Mouse (Mus musculus) neural tube, embryonic 11.5 days (tissue): Measurements from ENCODE around the gene Scaf11. TPM values are rescaled to one million over a fixed set of nuclear protein-coding genes. Genes with fewer than 3 reads are reported as not detected.
"Not testable (repeated sequence)": the region's sequence is repeated elsewhere in the genome, so short reads cannot be mapped to it uniquely, and the experiment has no call there.

Experiments
- ATAC-seq: fragments of 200-750 bp; cut with Nextera tagmentation; 2 replicates; pipeline ENCODE4 v1.8.0; 2017; ENCODE audit warnings: moderate number of reproducible peaks, mild to moderate bottlenecking, moderate TSS enrichment, moderate library complexity; ENCODE audit not compliant: insufficient read depth, low FRiP score, low TSS enrichment
- DNase-seq: peaks from one replicate; pipeline ENCODE4 v3.0.0-alpha.2; 2015; ENCODE audit warnings: low spot score
- H3K27ac ChIP-seq: fragments of 300-500 bp; sonication (generic); 2 replicates; pipeline ENCODE4 v1.5.1; 2014; ENCODE audit warnings: low read depth, mild to moderate bottlenecking, low read length
- H3K27me3 ChIP-seq: fragments of 300-500 bp; sonication (generic); 2 replicates; pipeline ENCODE4 v1.6.1; 2014; ENCODE audit warnings: mild to moderate bottlenecking, low read length, mixed read lengths; ENCODE audit not compliant: control insufficient read depth, insufficient read depth
- H3K36me3 ChIP-seq: fragments of 300-500 bp; sonication (generic); 2 replicates; pipeline ENCODE4 v1.6.1; 2014; ENCODE audit warnings: mild to moderate bottlenecking, low read length, moderate library complexity, mixed read lengths; ENCODE audit not compliant: control insufficient read depth, insufficient read depth
- H3K4me1 ChIP-seq: fragments of 300-500 bp; sonication (generic); 2 replicates; pipeline ENCODE4 v1.6.1; 2014; ENCODE audit warnings: low read length, mixed read lengths; ENCODE audit not compliant: control insufficient read depth, insufficient read depth
- H3K4me2 ChIP-seq: fragments of 300-500 bp; sonication (generic); 2 replicates; pipeline ENCODE4 v1.6.1; 2014; ENCODE audit warnings: low read depth, mild to moderate bottlenecking, moderate library complexity
- H3K4me3 ChIP-seq: fragments of 300-500 bp; sonication (generic); 2 replicates; pipeline ENCODE4 v1.5.1; 2014; ENCODE audit warnings: low read depth, low read length
- H3K9ac ChIP-seq: fragments of 300-500 bp; sonication (generic); 2 replicates; pipeline ENCODE4 v1.6.1; 2014; ENCODE audit warnings: mild to moderate bottlenecking, low read length
- H3K9me3 ChIP-seq: fragments of 300-500 bp; sonication (generic); 2 replicates; pipeline ENCODE4 v1.6.1; 2016; ENCODE audit warnings: low read length; ENCODE audit not compliant: control insufficient read depth
- WGBS: fragments of 180-500 bp; shearing (Covaris S2); extraction: QIAGEN DNeasy Blood & Tissue Kit; methylation state at CpG from one replicate; pipeline ENCODE4 v1.1.7; 2014; 5-methylcytosine and 5-hydroxymethylcytosine counted together
- polyA plus RNA-seq: library from polyadenylated mRNA; unstranded; fragments of >200 nt; fragmentation: Nextera tagmentation; extraction: Ambion mirVana; gene quantifications from 2 replicates; pipeline ENCODE4 v1.2.1, GENCODE M21; 2014

Gene Scaf11
- polyA plus RNA-seq = 96.8 and 99.7 TPM in 2 replicates

- Histone ChIP-seq H3K9ac (peak within 1 kb of the TSS; percentile 93), H3K27me3 (no peaks in the 10 kb centered on the region), H3K9me3 (no peaks in the 10 kb centered on the region), H3K4me3 (peak within 1 kb of the TSS; percentile 92), H3K4me2 (peak within 1 kb of the TSS; percentile 94), H3K36me3 (no peaks in the 10 kb centered on the region; the same call in 1 of the 2 replicates), H3K27ac (peak within 1 kb of the TSS; percentile 98), H3K4me1 (peaks cover 14% of the 10 kb centered on the region)
- WGBS = under 1% methylated on average over 47 of the region's 96 CpGs
- peak; percentile 94 for ATAC-seq
- peak; percentile 99 for DNase-seq
Measured at GRCm38 (mm10) chr15:96460730-96461540, at the start of gene Scaf11. Gene Scaf11, minus strand, starts transcription at chr15:96460843.

- Histone ChIP-seq H3K9ac (no peak overlapping the region), H3K4me2 (no peak overlapping the region), H3K27me3 (no peaks in the 10 kb centered on the region), H3K27ac (no peak overlapping the region), H3K4me3 (no peak overlapping the region), H3K36me3 (no peaks in the 10 kb centered on the region), H3K4me1 (no peaks in the 10 kb centered on the region), H3K9me3 (peaks cover 10% of the 10 kb centered on the region)
- 51% methylated on average over 18 of the region's 18 CpGs for WGBS
- DNase-seq = peak; percentile 59
- ATAC-seq = no peak
Measured at GRCm38 (mm10) chr15:96507097-96507840, 46.6 kb upstream of the Scaf11 start.

- Histone ChIP-seq H3K4me3 (no peak overlapping the region), H3K27me3 (no peaks in the 10 kb centered on the region), H3K9ac (no peak overlapping the region), H3K9me3 (peaks cover 2% of the 10 kb centered on the region; the same call in 1 of the 2 replicates), H3K4me2 (no peak overlapping the region), H3K27ac (no peak overlapping the region), H3K36me3 (no peaks in the 10 kb centered on the region), H3K4me1 (no peaks in the 10 kb centered on the region)
- DNase-seq = no peak
- WGBS = 94% methylated on average over 7 of the region's 7 CpGs
- no peak for ATAC-seq
Measured at GRCm38 (mm10) chr15:96497646-96498045, 37.0 kb upstream of the Scaf11 start.

DNA sequence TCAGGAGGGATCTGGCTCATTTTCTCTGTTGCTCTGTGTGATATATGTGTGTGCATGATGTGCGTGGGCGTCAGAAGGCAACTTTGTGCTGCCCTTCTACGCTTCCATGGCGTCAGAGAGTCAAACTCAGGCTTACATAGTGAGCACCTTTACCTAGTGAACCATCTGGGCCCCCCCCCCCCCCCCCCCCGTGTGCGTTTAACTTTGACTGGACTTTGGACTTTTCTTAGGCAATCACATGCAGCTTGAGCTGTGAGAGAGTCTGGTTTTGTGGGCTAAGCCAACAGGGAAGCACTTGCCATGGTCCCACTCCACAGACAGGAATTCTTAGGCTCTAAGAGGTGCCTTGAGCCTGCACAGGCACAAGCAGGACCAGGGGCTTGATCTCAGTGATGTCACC, 33.6 kb upstream of the Scaf11 start:
- H3K4me3 ChIP-seq = no peak overlapping the region
- WGBS = 94% methylated on average over 4 of the region's 6 CpGs
- ATAC-seq (no peak), DNase-seq (no peak)
- H3K27ac ChIP-seq = no peak overlapping the region
- H3K9me3 ChIP-seq = no peaks in the 10 kb centered on the region
- H3K9ac ChIP-seq = no peak overlapping the region
- H3K36me3 ChIP-seq = no peaks in the 10 kb centered on the region
- H3K4me1 ChIP-seq = peaks cover 3% of the 10 kb centered on the region; the same call in 1 of the 2 replicates
- no peaks in the 10 kb centered on the region for H3K27me3 ChIP-seq
- H3K4me2 ChIP-seq = no peak overlapping the region

DNA sequence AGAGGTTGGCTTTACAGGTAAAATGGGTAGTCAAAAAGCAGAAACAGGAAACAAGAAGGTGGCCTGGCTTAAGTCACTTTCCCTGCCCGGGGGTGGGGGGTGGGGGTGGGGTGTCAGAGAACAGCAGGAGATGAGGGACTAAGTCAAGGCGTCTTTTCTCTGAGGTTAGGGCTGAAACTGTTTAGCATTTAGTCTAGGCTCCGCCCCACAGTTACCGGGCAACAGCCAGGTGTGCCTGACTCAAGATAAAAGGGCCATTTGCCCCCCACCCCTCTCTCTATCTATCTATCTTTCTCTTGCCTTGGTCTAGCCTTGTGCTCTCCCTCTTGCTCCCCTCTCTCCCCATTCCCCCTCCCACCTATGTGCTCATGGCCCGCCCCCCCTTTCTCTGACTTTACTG, 32.9 kb upstream of the Scaf11 start:
- H3K36me3 ChIP-seq = no peaks in the 10 kb centered on the region
- WGBS = 74% methylated on average over 5 of the region's 5 CpGs
- H3K27ac ChIP-seq = no peak overlapping the region
- H3K4me1 ChIP-seq = peaks cover 3% of the 10 kb centered on the region; the same call in 1 of the 2 replicates
- DNase-seq (no peak), ATAC-seq (no peak)
- no peaks in the 10 kb centered on the region for H3K9me3 ChIP-seq
- no peaks in the 10 kb centered on the region for H3K27me3 ChIP-seq
- no peak overlapping the region for H3K4me3 ChIP-seq
- H3K9ac ChIP-seq = no peak overlapping the region
- H3K4me2 ChIP-seq = no peak overlapping the region

GRCm38 (mm10) chr15:96492919-96493318, 32.3 kb upstream of the Scaf11 start:
- WGBS = 94% methylated on average over 4 of the region's 4 CpGs
- H3K4me1 ChIP-seq, H3K4me3 ChIP-seq, DNase-seq, H3K9me3 ChIP-seq, H3K36me3 ChIP-seq, H3K4me2 ChIP-seq, H3K27ac ChIP-seq, H3K9ac ChIP-seq, ATAC-seq, H3K27me3 ChIP-seq: not testable (repeated sequence)

- H3K4me2 ChIP-seq = no peak overlapping the region
- peaks cover 3% of the 10 kb centered on the region; the same call in 1 of the 2 replicates for H3K4me1 ChIP-seq
- no peak overlapping the region for H3K9ac ChIP-seq
- no peaks in the 10 kb centered on the region for H3K36me3 ChIP-seq
- H3K9me3 ChIP-seq = no peaks in the 10 kb centered on the region
- no peaks in the 10 kb centered on the region for H3K27me3 ChIP-seq
- no peak overlapping the region for H3K4me3 ChIP-seq
- WGBS = 43% methylated on average over 13 of the region's 13 CpGs
- no peak for DNase-seq
- no peak for ATAC-seq
- no peak overlapping the region for H3K27ac ChIP-seq
Measured at GRCm38 (mm10) chr15:96491861-96492641, 31.4 kb upstream of the Scaf11 start.

- Histone ChIP-seq H3K36me3 (no peaks in the 10 kb centered on the region), H3K4me3 (no peak overlapping the region), H3K4me1 (peaks cover 3% of the 10 kb centered on the region; the same call in 1 of the 2 replicates), H3K27ac (no peak overlapping the region), H3K9ac (no peak overlapping the region), H3K9me3 (no peaks in the 10 kb centered on the region), H3K4me2 (no peak overlapping the region), H3K27me3 (no peaks in the 10 kb centered on the region)
- DNase-seq = no peak
- WGBS = 32% methylated on average over 3 of the region's 3 CpGs
- no peak for ATAC-seq
Measured at GRCm38 (mm10) chr15:96491421-96491820, 30.8 kb upstream of the Scaf11 start.
